Mouse (Mus musculus): ENCODE measurements around the gene Paqr3.

DNA sequence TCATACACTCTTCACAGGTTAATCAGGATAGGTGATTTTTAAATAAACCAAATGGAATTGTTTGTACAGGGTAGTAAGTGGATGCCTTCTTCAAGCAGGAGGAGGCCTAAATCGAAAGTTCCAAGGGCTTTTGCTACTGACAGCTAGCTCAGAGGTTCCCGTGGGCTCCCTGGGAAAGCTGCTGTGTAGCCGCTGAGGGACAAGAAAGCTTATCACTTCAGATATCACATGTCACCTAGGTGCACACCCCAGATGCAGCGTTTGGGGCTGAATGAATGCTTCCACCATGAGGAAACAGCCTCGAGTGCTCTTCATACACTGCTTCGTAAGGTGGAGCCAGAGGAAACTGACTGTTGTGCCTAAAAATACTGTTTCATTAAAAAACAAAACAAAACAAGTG, 23.2 kb downstream of the Paqr3 start:
- TF ChIP-seq EP300 (IDR thresholded peaks at IDR 0.05; ENCODE audit: low read length) (no peak), CTCF (conservative IDR thresholded peaks at IDR 0.05 in 1 of 2, IDR thresholded peaks at IDR 0.05 in 1 of 2; ENCODE audit: low read depth in 2 of 2, low read length in 2 of 2) (no peak), CHD2 (IDR thresholded peaks at IDR 0.05; ENCODE audit: low read length) (no peak), GABPA (IDR thresholded peaks at IDR 0.05; ENCODE audit: insufficient replicate concordance, low read depth, low read length) (no peak), JUN (IDR thresholded peaks at IDR 0.05; ENCODE audit: insufficient read depth, low read depth, low read length) (no peak), RCOR1 (conservative IDR thresholded peaks at IDR 0.05; ENCODE audit: low read depth, low read length) (no peak), NRF1 (IDR thresholded peaks at IDR 0.05; ENCODE audit: low read depth, low read length) (no peak)

Data from CH12.LX (cell line).